Mouse (Mus musculus) yolk sac, embryonic 10.5 days (tissue): Measurements from ENCODE around the gene Sparc.

Source experiments
- DNase-seq: peaks from one replicate; pipeline ENCODE4 v3.0.0-alpha.2; 2017; ENCODE audit warnings: low spot score

The Sparc gene

GRCm38 (mm10) chr11:55422978-55423377, at the start of gene Sparc:
Gene Sparc (minus strand): TSS chr11:55423183.
- DNase-seq, result no peak

- DNase-seq, result no peak
Measured at GRCm38 (mm10) chr11:55471467-55471866, 48.5 kb upstream of the Sparc start.

- no peak for DNase-seq
Measured at GRCm38 (mm10) chr11:55470761-55471160, 47.8 kb upstream of the Sparc start.

GRCm38 (mm10) chr11:55469923-55470691, 47.1 kb upstream of the Sparc start:
- DNase-seq, result peak; percentile 53

- DNase-seq, result peak; percentile 100
Measured at GRCm38 (mm10) chr11:55469048-55469843, 46.3 kb upstream of the Sparc start, which contains the start of gene G3bp1. Gene G3bp1 (plus strand): TSS chr11:55469685.

- no peak for DNase-seq
Measured at GRCm38 (mm10) chr11:55468611-55469047, 45.6 kb upstream of the Sparc start.

- peak; percentile 56 for DNase-seq
Measured at GRCm38 (mm10) chr11:55468012-55468411, 45.0 kb upstream of the Sparc start.

- peak; percentile 76 for DNase-seq
Measured at GRCm38 (mm10) chr11:55465177-55465576, 42.2 kb upstream of the Sparc start.

- no peak for DNase-seq
Measured at GRCm38 (mm10) chr11:55464707-55465106, 41.7 kb upstream of the Sparc start.

- DNase-seq, result no peak
Measured at GRCm38 (mm10) chr11:55462149-55462548, 39.2 kb upstream of the Sparc start.

- DNase-seq, result peak; percentile 97
Measured at GRCm38 (mm10) chr11:55461019-55461645, 38.1 kb upstream of the Sparc start, which contains the start of gene Atox1. Gene Atox1 (minus strand): TSS chr11:55461239.

GRCm38 (mm10) chr11:55460559-55461018, 37.6 kb upstream of the Sparc start:
- no peak for DNase-seq

GRCm38 (mm10) chr11:55459850-55460558, 37.0 kb upstream of the Sparc start:
- DNase-seq, result no peak

GRCm38 (mm10) chr11:55458501-55458900, 35.5 kb upstream of the Sparc start:
- DNase-seq, result peak; percentile 83

GRCm38 (mm10) chr11:55455166-55455565, 32.2 kb upstream of the Sparc start:
- DNase-seq, result peak; percentile 64

GRCm38 (mm10) chr11:55453640-55454039, 30.7 kb upstream of the Sparc start:
- DNase-seq, result no peak

GRCm38 (mm10) chr11:55450311-55450710, 27.3 kb upstream of the Sparc start:
- no peak for DNase-seq

- DNase-seq, result no peak
Measured at GRCm38 (mm10) chr11:55449531-55449930, 26.5 kb upstream of the Sparc start.

GRCm38 (mm10) chr11:55446579-55446978, 23.6 kb upstream of the Sparc start:
- peak; percentile 80 for DNase-seq

- peak; percentile 65 for DNase-seq
Measured at GRCm38 (mm10) chr11:55444772-55445171, 21.8 kb upstream of the Sparc start.

- DNase-seq, result no peak
Measured at GRCm38 (mm10) chr11:55439718-55440117, 16.7 kb upstream of the Sparc start.

GRCm38 (mm10) chr11:55438031-55438430, 15.0 kb upstream of the Sparc start:
- DNase-seq, result no peak
